Mouse (Mus musculus) frontal cortex, postnatal 14 days (tissue): ENCODE measurements around the gene Asphd1.

Experiments used
- DNase-seq, 2 experiments: peaks; one replicate each; pipeline ENCODE4 v3.0.0; 2022; ENCODE audit warnings: low spot score in 2 of 2

The Asphd1 gene

GRCm38 (mm10) chr7:126896912-126897311 lies 52.5 kb downstream of the Asphd1 start:
- no peak for DNase-seq
